Mouse (Mus musculus) mouse trophoblast stem cell (cell line): ENCODE measurements at regions not wholly inside any gene's neighbourhood (a gene's known extent, or its start where the extent isn't known, plus 50 kb on each side); places are given as distances from the start of the nearest gene placed in this dataset.

Experiments
- in situ Hi-C, 2 experiments: fragments of 300-500 bp; cut with MseI, MboI; formaldehyde crosslinking; loops; 2 replicates in 1 of 2; 3 replicates in 1 of 2; pipeline ENCODE4 v1.15.1; 2025

DNA sequence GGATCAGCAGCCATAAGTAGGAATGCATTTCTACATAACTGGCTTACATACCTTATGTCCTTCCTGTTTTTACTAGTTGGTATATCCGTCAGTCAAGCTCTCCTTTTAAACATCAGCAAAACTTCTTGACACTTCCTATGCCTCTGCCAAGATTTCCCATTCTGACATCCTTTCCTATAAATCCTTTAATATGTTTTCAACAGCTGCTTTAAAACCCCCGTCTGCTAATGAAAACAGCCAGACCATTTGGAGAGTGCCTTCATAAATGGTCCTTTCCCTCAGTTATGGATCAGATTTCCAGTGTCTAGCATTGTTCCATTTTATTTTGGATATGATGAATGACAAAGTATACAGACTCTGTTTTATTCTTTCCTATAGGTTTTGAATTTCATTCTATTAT, 270.7 kb upstream of the Rgmb start:
- in situ Hi-C loops: no loop called here

DNA sequence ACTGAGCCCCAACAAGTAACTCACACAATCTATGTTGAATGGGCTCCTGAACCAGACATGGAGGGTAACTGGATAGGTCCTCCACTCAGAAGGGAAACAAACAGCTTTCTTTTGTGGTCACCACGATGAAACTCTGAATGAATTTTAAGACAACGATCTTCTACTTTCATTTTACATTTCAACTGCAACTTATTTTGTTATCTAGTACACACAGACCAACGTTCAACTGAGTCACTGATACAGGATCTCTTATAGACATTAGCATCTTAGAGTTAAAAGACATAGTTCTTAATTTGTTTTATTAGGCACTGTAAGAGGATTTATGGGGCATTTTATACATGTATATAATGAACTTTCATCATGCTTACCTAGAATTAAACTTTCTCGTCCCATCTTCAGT, 262.1 kb upstream of the Rgmb start:
- in situ Hi-C loops: loop anchor here in 1 of 2 experiments (10.0 kb wide), 1 partner anchor 62 kb away; no protein-coding TSS in a partner anchor

DNA sequence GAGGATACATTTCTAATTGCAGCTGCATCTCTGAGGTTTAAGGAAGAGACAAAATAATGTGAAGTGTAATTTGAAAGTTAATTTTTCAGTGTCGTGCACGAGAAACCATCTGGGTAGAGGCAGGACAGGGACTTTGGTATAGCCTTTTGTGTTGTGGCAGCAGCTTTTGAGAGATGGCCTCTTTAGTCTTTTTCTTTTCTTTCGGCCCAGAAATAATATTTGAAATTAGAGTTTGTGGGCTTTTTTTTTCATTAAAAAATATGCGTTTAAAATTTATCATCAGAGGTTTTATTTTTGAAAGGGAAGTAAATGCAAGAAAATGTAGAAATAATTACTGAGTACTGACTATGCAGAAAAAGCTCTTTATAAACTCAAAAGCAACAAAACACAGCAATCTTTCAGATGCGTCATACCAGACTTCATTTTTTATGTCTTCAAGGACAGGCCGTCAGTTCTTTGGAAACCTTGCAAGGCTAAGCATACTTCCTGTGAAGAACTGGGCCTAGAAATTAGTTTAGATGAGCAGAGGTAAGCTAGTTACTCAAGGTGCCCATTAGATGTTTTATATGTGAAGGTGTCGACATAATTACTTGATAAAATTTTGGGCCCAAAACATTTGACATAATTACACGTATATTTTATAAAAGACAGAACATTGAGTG, 258.9 kb upstream of the Rgmb start:
- in situ Hi-C loops: loop anchor here in 1 of 2 experiments (10.0 kb wide), 1 partner anchor 65 kb away; no protein-coding TSS in a partner anchor

DNA sequence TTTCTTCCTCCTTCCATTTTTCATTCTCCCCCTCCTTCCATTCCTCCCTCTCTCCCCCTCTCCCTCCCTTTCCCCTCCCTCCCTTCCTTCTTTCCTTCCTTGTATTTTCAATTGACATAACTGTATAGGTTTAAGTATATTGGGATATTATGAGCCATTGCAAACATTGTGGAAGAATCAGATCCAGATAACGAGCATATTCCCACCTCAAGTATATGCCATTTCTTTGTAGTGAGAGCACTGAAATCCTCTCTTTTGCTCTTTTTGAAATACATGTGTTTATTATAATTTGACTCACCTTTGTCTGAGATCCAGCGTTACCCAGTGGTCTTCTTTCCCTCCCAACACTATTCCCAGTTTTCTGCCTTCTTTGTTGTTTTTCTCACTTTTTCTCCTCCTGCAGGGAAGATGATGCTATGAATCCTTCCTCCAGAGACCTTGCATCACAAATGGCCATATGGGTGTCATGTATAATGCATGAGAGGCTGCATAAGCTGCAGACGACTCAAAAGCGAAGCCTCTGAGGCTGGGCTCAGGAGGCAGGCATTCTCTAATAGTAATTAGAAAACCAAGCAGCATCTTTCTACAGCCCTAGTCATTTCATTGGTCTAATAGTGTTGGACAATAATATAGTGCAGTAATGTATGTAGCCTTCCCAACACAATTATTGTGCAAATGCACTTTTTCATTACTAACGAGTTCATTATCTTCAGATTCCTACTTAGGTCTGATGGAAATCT, 258.2 kb upstream of the Rgmb start:
- in situ Hi-C loops: no loop called here

GRCm38 (mm10) chr17:16087046-16087445, 256.2 kb upstream of the Rgmb start:
- in situ Hi-C loops: no loop called here

- in situ Hi-C loops: no loop called here
Measured at GRCm38 (mm10) chr17:16082842-16083241, 252.0 kb upstream of the Rgmb start.

DNA sequence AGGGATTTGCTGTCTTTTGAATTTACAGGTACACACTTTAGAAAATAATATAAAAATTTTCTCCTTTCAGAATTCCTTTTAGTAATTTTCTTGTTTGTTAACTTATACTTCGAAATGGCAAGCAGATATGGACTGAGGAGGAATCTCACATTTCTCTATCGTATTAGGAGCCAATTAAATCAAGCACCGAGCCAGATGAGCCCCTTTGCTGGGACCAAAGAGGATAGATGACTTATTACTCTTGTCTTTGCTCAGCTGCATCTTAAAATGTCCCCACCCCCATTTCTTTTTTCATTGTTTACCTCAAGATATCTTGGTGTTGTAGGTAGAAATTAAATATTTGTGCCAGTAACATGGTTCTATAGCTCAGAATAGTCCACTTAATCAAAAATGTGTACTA, 247.7 kb upstream of the Rgmb start:
- in situ Hi-C loops: no loop called here

DNA sequence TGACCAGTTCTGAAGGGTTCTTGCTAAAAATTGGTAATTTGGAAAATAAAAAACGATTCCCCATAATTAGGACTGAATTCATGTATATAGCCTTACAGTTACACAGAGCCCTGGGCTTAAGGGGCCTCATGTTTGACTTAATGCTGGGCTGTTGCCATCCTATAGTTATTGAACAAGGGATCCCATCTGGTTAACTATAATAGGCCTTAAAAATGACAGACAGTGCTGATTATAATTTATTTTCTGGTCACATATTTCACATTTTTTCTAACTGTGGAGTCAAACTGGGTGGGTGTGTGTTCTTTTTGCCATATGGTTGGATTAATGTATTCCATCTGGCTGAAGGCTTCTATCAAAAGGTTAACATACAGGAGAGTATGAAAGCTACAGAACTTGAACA, 238.5 kb upstream of the Rgmb start:
- in situ Hi-C loops: no loop called here

DNA sequence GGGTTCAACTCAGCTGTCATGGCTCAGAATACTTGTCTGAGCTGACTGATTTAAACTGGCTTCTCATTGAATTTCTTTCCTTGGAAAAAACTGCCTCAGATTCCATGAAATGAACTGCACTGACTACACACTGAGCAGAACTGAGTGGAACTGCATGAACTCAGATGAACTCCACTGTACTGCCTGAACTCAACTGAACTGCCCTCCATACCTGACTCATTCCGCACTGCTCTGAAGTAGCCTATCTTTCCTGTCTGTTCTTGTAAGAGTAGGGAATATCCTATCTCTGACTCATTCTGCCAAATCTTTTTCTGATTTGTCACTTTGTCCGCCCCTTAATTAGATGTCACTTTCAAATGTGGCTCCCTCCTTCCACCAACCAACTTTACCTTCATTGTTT, 237.0 kb upstream of the Rgmb start:
- in situ Hi-C loops: no loop called here

GRCm38 (mm10) chr17:16054481-16054880, 223.6 kb upstream of the Rgmb start:
- in situ Hi-C loops: no loop called here

DNA sequence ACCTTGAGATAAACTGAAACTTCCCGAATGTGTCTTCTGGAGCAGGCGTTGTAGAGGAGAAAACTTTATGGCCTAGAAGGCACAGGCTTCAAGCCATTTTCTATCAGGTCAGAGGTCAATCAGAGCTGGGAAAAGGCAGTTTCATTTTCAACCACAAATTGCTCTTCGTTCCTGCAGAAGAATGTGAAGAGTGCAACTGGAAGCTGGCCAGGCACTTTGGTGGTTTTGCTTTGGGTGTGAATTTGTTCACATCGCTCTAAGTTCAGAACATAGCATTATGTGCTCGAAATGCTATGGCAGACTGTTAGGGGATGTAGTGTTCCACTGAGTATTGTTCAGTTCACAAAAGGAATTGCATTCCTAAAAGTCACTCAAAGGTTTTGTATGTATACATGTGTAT, 220.9 kb upstream of the Rgmb start:
- in situ Hi-C loops: no loop called here

DNA sequence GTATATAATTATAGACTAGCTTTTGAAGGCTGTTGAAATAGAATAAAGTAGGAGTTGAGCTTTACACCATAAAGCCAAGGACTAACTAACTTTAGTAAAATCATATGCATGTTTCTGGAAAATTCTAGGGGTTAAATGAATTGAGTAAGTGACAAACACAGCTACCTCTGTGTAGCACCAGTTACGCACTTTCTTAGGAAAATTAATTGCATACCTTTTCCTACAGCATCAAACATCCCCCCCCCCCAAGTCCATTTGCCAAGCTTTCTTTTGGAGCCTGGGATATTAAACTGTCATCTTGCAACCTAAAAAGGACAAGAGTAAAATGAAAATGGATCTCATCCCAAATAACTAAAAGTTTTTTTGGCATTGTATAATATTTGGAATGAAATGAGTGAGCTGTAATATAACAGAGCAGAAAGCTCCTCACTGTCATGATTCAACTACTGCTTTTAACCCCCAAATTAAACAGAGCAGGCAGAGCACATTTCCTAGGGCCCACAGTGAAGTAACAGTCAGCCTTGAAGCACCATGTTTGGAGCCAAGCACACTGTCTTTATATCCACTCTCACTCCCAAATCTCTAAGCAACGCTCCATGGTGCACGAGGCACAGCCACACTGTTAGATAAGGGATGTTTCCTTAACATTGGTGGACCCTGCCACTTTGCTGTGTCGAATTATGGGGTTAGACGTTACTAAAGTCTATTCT, 210.9 kb upstream of the Rgmb start:
- in situ Hi-C loops: no loop called here

DNA sequence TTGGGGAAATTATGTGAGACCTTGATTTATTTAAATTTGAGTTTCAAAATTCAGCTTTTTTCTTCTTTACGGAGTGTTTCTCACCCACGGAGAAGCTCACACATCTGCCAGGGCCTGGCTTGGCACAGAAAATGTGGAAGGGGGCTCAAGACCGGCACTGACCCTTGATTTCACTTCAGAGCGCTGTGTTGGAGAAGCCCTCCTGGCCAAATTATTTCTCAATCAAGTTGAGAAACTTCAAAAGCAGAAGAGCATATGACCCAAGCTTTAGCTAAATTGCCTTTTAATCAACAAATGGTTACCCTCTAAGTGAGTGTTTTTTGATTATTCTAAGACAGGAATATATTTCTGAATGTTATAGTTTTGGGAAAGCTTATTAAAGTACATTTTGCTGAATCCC, 197.2 kb upstream of the Rgmb start:
- in situ Hi-C loops: no loop called here

DNA sequence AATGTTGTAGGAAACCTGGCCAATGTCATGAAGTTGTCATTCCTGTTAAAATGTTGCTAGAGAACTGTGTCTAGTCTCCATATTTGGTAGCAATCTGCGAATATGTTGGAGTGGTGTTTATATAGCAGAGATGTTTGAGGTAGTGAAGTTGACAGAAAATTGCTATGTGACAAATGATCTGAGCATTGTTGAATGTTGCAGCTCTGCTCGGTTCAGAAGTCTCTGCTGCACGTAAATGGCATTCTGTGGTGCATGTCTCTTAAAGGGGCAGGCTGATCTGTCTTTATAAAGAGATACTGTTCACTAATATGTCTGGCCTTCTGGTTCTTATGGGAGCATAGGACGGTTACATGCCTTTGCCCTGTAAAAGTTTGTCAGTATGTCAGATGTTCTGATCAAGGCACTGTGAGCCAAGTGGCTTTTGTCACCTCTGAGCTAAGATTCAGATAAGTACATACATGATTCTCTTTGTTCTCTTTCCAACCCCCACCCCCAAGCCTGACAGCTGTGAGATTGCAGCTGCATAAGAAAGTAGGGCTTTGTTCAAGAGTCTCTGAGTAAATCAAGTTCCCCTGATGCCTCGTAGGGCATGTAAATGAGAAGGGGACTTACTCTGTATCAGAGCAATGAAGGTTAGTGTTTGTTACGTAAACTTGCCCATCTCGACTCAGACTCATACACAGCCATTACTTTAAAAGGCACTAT, 174.2 kb upstream of the Rgmb start:
- in situ Hi-C loops: no loop called here

GRCm38 (mm10) chr17:16004002-16004401, 173.2 kb upstream of the Rgmb start:
- in situ Hi-C loops: no loop called here

DNA sequence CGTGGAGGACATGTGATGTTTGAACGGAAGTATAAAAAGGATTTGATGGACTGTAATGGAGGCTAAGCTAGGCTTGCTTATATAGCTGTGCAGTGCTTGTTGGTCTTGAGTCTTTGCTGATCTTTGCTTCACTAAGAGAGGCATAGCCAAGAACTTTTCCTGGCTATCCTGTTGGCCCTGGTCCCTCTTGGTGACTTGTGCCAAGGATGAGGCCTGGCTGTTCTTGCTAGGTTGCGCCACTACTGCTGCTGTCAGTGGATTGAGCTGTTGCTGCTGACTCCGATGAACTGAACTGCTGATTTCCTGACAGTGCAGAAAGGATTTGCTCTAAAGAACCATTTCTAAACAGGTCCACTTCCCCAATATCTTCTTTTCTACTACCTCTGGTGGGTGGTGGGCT, 167.9 kb upstream of the Rgmb start:
- in situ Hi-C loops: no loop called here

DNA sequence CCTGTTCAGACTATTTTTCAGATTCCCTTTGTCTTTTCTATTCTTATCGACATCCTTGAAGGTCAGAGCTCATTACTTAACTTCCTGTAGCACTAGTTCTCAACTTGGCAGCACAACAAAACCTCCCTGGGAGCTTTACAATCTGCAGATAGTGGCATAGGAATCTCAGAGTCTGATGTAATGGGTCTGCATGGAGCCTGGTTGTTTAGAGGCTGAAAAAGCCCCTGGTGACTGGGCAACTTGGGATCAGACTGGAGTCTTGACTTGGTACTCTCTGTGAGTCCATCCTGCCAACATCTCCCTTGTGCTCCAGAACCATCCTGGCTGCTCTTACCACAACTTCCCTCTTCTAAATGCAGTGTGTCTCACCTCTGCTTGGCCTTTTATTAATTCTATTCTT, 166.4 kb upstream of the Rgmb start:
- in situ Hi-C loops: no loop called here

- in situ Hi-C loops: no loop called here
Measured at GRCm38 (mm10) chr17:15995493-15995892, 164.7 kb upstream of the Rgmb start.

GRCm38 (mm10) chr17:15993361-15994287, 162.8 kb upstream of the Rgmb start:
- in situ Hi-C loops: no loop called here

GRCm38 (mm10) chr17:15991916-15992315, 161.1 kb upstream of the Rgmb start:
- in situ Hi-C loops: no loop called here

GRCm38 (mm10) chr17:15990303-15990702, 159.5 kb upstream of the Rgmb start:
- in situ Hi-C loops: no loop called here
